Mouse (Mus musculus): Measurements from ENCODE around the gene Olfr237-ps1. TPM values are rescaled to one million over a fixed set of nuclear protein-coding genes. Genes with fewer than 3 reads are reported as not detected.

The Olfr237-ps1 gene
- polyA plus RNA-seq, 1 experiment from 2014 or later = not detected

DNA sequence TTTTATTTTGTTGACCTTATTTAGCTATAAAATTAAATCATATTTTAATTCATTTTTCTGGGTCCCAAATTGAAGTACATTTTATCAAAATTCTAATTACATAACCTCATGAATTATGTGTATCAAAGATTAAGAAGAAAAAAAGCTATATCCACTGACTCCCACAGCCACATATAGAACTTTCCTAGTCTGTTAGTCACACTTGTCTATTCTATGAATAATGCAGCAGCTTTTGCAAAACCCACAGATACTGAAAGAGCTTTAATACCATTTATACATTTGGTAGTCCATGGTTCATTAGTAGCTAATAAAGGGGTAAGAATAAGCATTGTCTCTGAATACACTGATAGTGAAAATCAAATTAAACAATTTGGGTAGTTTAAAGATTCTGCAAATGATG, 56.4 kb downstream of the Olfr237-ps1 start:
- no peaks in the 10 kb centered on the region for H3K9me3 ChIP-seq
- H3K4me3 ChIP-seq (replicated peaks) = no peak overlapping the region
- H3K4me1 ChIP-seq (replicated peaks) = no peaks in the 10 kb centered on the region
- H3K27ac ChIP-seq = no peak overlapping the region
- no peak for ATAC-seq (ENCODE audit: insufficient number of reproducible peaks, insufficient read depth, low FRiP score, low TSS enrichment, low read depth)
- no peak overlapping the region for H3K9ac ChIP-seq (replicated peaks)
- H3K27me3 ChIP-seq = no peaks in the 10 kb centered on the region
- H3K36me3 ChIP-seq = no peaks in the 10 kb centered on the region
- no peak overlapping the region for H3K4me2 ChIP-seq

DNA sequence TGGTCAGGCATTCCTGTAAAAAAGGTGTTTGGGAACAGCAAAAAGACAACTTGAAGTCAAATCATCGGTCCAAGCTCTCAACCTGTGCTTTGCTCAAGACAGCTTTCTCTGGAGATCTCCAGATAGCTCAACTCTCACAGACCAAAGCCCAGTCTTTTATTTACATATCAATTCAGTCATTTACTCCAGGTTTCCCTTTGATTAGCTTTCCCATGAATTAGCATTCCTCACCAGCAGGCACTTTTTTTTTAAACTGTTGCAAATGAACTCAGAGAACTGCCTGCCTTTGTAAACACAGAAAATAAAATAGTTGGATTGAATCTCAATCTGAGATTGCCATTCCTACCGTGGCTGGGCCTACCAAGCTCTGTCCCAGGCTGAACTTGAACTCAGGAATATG, 59.0 kb downstream of the Olfr237-ps1 start:
- Histone ChIP-seq H3K4me1 (replicated peaks) (no peaks in the 10 kb centered on the region), H3K36me3 (no peaks in the 10 kb centered on the region), H3K27ac (no peak overlapping the region), H3K4me3 (replicated peaks) (no peak overlapping the region), H3K4me2 (no peak overlapping the region), H3K9ac (replicated peaks) (no peak overlapping the region), H3K9me3 (no peaks in the 10 kb centered on the region), H3K27me3 (no peaks in the 10 kb centered on the region)
- no peak for ATAC-seq (ENCODE audit: insufficient number of reproducible peaks, insufficient read depth, low FRiP score, low TSS enrichment, low read depth)
- WGBS = 36% methylated on average over 2 of the region's 2 CpGs

Other genes starting within 250 kb of the Olfr237-ps1 start
- not detected in 2 replicates for gene Olfr447, start 237.7 kb upstream of the Olfr237-ps1 start, polyA plus RNA-seq (2016; fragmentation: Nextera tagmentation; extraction: Ambion mirVana)
- gene Olfr446, start 225.2 kb upstream of the Olfr237-ps1 start, polyA plus RNA-seq (2016; fragmentation: Nextera tagmentation; extraction: Ambion mirVana) = not detected in 2 replicates
- not detected in 2 replicates for gene Olfr444, start 197.5 kb upstream of the Olfr237-ps1 start, polyA plus RNA-seq (2016; fragmentation: Nextera tagmentation; extraction: Ambion mirVana)
- not detected in 2 replicates for gene Olfr441, start 40.2 kb upstream of the Olfr237-ps1 start, polyA plus RNA-seq (2016; fragmentation: Nextera tagmentation; extraction: Ambion mirVana)
- gene Olfr437, start 16.7 kb downstream of the Olfr237-ps1 start, polyA plus RNA-seq (2016; fragmentation: Nextera tagmentation; extraction: Ambion mirVana) = not detected in 2 replicates
- gene Olfr13, start 25.6 kb downstream of the Olfr237-ps1 start, polyA plus RNA-seq (2016; fragmentation: Nextera tagmentation; extraction: Ambion mirVana) = not detected in 2 replicates
- gene Olfr435, start 50.6 kb downstream of the Olfr237-ps1 start, polyA plus RNA-seq (2016; fragmentation: Nextera tagmentation; extraction: Ambion mirVana) = not detected in 2 replicates
- not detected in 2 replicates for gene Olfr434, start 66.5 kb downstream of the Olfr237-ps1 start, polyA plus RNA-seq (2016; fragmentation: Nextera tagmentation; extraction: Ambion mirVana)
- not detected in 2 replicates for gene Olfr47, start 85.0 kb downstream of the Olfr237-ps1 start, polyA plus RNA-seq (2016; fragmentation: Nextera tagmentation; extraction: Ambion mirVana)
- 7.4 and 8.7 TPM in 2 replicates for gene Arhgef5, start 119.0 kb downstream of the Olfr237-ps1 start, polyA plus RNA-seq (2016; fragmentation: Nextera tagmentation; extraction: Ambion mirVana)
- gene Nobox, start 163.0 kb downstream of the Olfr237-ps1 start, polyA plus RNA-seq (2016; fragmentation: Nextera tagmentation; extraction: Ambion mirVana) = not detected in 2 replicates